8 mouse cellular contexts compared by ENCODE assay signal in the genomic region with DNA sequence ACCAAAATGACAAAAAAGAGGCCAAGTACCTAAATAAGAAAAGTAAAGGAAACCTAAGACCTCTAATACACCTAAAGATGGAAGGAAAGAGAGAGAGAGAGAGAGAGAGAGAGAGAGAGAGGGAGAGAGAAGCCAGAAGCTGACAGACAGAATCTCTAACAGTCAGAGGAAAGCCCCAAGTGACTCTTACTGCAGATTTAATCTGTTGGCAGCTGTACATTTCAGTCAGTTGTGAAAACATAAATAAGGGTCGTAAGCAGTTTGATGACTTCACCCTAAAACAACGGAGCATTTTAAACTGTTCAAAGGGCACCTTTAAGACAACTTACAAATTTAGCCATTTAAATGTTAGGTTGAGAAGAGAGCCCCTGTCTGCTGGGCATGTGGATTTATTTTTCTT. TPM values are rescaled to one million over a fixed set of nuclear protein-coding genes. Genes with fewer than 3 reads are reported as not detected.
DNase-seq lines count a peak whose midpoint lies in the region; ATAC-seq and TF ChIP-seq lines count a peak whose summit lies in the region.

No protein-coding gene starts in this region.

- DNase-seq in lung, adult 18-20 months: no peak
- DNase-seq in forebrain, embryonic 10.5 days (ENCODE audit: extremely low spot score, low spot score): no peak
- no peak for DNase-seq in limb, embryonic 11.5 days (ENCODE audit: low spot score)
- DNase-seq in ovary, postnatal 14 days (ENCODE audit: low spot score): no peak
- no peak for DNase-seq in frontal cortex, postnatal 10 days (ENCODE audit: low spot score in 2 of 2)
- DNase-seq in thymus, adult 2 months: no peak

- no peak for TF ChIP-seq POLR2A in thymus, adult 2 months (IDR thresholded peaks at IDR 0.05; ENCODE audit: control insufficient read depth, extremely low read depth, insufficient read depth, low read length, poor library complexity)

- H3K4me3 ChIP-seq in lung, embryonic 15.5 days: no peak overlapping the region
- H3K4me3 ChIP-seq in forebrain, embryonic 10.5 days: no peak overlapping the region
- H3K4me3 ChIP-seq in limb, embryonic 11.5 days (ENCODE audit: low read depth, low read length): no peak overlapping the region
- H3K4me3 ChIP-seq in stomach, embryonic 14.5 days (ENCODE audit: low read depth, low read length): no peak overlapping the region
- H3K4me3 ChIP-seq in thymus, adult 2 months (ENCODE audit: control insufficient read depth, insufficient read depth, low read length): no peak overlapping the region

- H3K9ac ChIP-seq in lung, embryonic 15.5 days: no peak overlapping the region
- H3K9ac ChIP-seq in limb, embryonic 11.5 days (ENCODE audit: low read length): no peak overlapping the region
- H3K9ac ChIP-seq in stomach, embryonic 14.5 days (replicated peaks; ENCODE audit: low read depth, low read length): no peak overlapping the region

- H3K4me1 ChIP-seq in lung, embryonic 15.5 days: peaks cover 94% of the 10 kb centered on the region
- peaks cover 52% of the 10 kb centered on the region for H3K4me1 ChIP-seq in forebrain, embryonic 10.5 days
- peaks cover 15% of the 10 kb centered on the region; the same call in 1 of the 2 replicates for H3K4me1 ChIP-seq in limb, embryonic 11.5 days (ENCODE audit: control insufficient read depth, insufficient read depth, low read length)
- peaks cover 57% of the 10 kb centered on the region for H3K4me1 ChIP-seq in stomach, embryonic 14.5 days (ENCODE audit: control insufficient read depth, insufficient read depth, low read length)
- H3K4me1 ChIP-seq in thymus, adult 2 months (replicated peaks; ENCODE audit: control insufficient read depth, insufficient read depth, low read length): peaks cover 35% of the 10 kb centered on the region

- WGBS in lung, embryonic 15.5 days: 35% methylated on average over 2 of the region's 2 CpGs
- 93% methylated on average over 2 of the region's 2 CpGs for WGBS in forebrain, embryonic 10.5 days
- WGBS in limb, embryonic 11.5 days: 68% methylated on average over 2 of the region's 2 CpGs
- WGBS in stomach, embryonic 14.5 days: 41% methylated on average over 2 of the region's 2 CpGs
- 18% methylated on average over 2 of the region's 2 CpGs for WGBS in thymus, adult 2 months

- H3K27ac ChIP-seq in lung, embryonic 15.5 days: peak overlapping the region; percentile 98
- peak overlapping the region; percentile 86 for H3K27ac ChIP-seq in forebrain, embryonic 10.5 days
- 0 out of 2 replicates have a peak overlapping the region, but pooled peaks have one; percentile 24 for H3K27ac ChIP-seq in limb, embryonic 11.5 days (replicated peaks; ENCODE audit: low read depth, low read length)
- peak overlapping the region; percentile 84 for H3K27ac ChIP-seq in stomach, embryonic 14.5 days (ENCODE audit: low read length)
- no peak overlapping the region for H3K27ac ChIP-seq in thymus, adult 2 months (ENCODE audit: control insufficient read depth, insufficient read depth, low read length)

- H3K27me3 ChIP-seq in lung, embryonic 15.5 days: no peaks in the 10 kb centered on the region
- no peaks in the 10 kb centered on the region for H3K27me3 ChIP-seq in forebrain, embryonic 10.5 days (ENCODE audit: poor library complexity, severe bottlenecking)
- no peaks in the 10 kb centered on the region for H3K27me3 ChIP-seq in limb, embryonic 11.5 days (ENCODE audit: control insufficient read depth, insufficient read depth, low read length)
- no peaks in the 10 kb centered on the region for H3K27me3 ChIP-seq in stomach, embryonic 14.5 days (ENCODE audit: control insufficient read depth, insufficient read depth, low read length)
- no peaks in the 10 kb centered on the region for H3K27me3 ChIP-seq in thymus, adult 2 months (ENCODE audit: control insufficient read depth, insufficient read depth, low read length)

- no peak for TF ChIP-seq CTCF in thymus, adult 2 months (IDR thresholded peaks at IDR 0.05; ENCODE audit: borderline replicate concordance, control insufficient read depth, extremely low read depth, insufficient read depth, low read length, poor library complexity)

- H3K9me3 ChIP-seq in lung, embryonic 15.5 days: no peaks in the 10 kb centered on the region
- no peaks in the 10 kb centered on the region for H3K9me3 ChIP-seq in forebrain, embryonic 10.5 days
- no peaks in the 10 kb centered on the region for H3K9me3 ChIP-seq in limb, embryonic 11.5 days (ENCODE audit: control insufficient read depth, low read length)
- H3K9me3 ChIP-seq in stomach, embryonic 14.5 days (ENCODE audit: control insufficient read depth, low read depth, low read length): no peaks in the 10 kb centered on the region

- 0 out of 2 replicates have a peak, but pooled peaks cover under 1% of the 10 kb centered on the region for H3K36me3 ChIP-seq in lung, embryonic 15.5 days
- H3K36me3 ChIP-seq in forebrain, embryonic 10.5 days (replicated peaks): peaks cover 4% of the 10 kb centered on the region
- no peaks in the 10 kb centered on the region for H3K36me3 ChIP-seq in limb, embryonic 11.5 days (ENCODE audit: control insufficient read depth, insufficient read depth, low read length)
- peaks cover 2% of the 10 kb centered on the region for H3K36me3 ChIP-seq in stomach, embryonic 14.5 days (ENCODE audit: control insufficient read depth, insufficient read depth, low read length)
- no peaks in the 10 kb centered on the region for H3K36me3 ChIP-seq in thymus, adult 2 months (ENCODE audit: control insufficient read depth, insufficient read depth, low read length)

- 0 out of 2 replicates have a peak overlapping the region, but pooled peaks have one; percentile 3 for H3K4me2 ChIP-seq in lung, embryonic 15.5 days
- no peak overlapping the region for H3K4me2 ChIP-seq in limb, embryonic 11.5 days (ENCODE audit: low read depth, severe bottlenecking)
- H3K4me2 ChIP-seq in stomach, embryonic 14.5 days (replicated peaks; ENCODE audit: low read depth, low read length): no peak overlapping the region

- no peak for ATAC-seq in lung, embryonic 15.5 days (ENCODE audit: borderline replicate concordance, extremely low read depth, low FRiP score, low TSS enrichment)
- ATAC-seq in limb, embryonic 11.5 days (ENCODE audit: insufficient number of reproducible peaks, low FRiP score, low TSS enrichment, low read depth): no peak
- no peak for ATAC-seq in stomach, embryonic 14.5 days (ENCODE audit: insufficient number of reproducible peaks, insufficient read depth, low FRiP score, low read depth)

RNA-seq across cellular contexts. Expression of gene Gna12, which starts 39.8 kb away (rescaled TPM):
- 50.9 and 59.9 TPM in 2 replicates for polyA plus RNA-seq in lung, embryonic 15.5 days (2015; fragmentation: Nextera tagmentation; extraction: Ambion mirVana)
- 6.1 and 7.6 TPM in 2 replicates for polyA plus RNA-seq in forebrain, embryonic 10.5 days (2016; fragmentation: Nextera tagmentation; extraction: Ambion mirVana)
- 34.5 and 48.7 TPM in 2 replicates for polyA plus RNA-seq in limb, embryonic 11.5 days (2014; fragmentation: Nextera tagmentation; extraction: Ambion mirVana)
- 16.2 and 17.2 TPM in 2 replicates for polyA plus RNA-seq in stomach, embryonic 14.5 days (2014; fragmentation: Nextera tagmentation; extraction: Ambion mirVana)
- 68.1 and 69.0 TPM in 2 replicates for polyA plus RNA-seq in thymus, adult 2 months (2012; rRNA removed)
